Mouse (Mus musculus): ENCODE results near the gene Gm21985.
A peak's percentile ranks its signal among the peaks of the same experiment; 100 is the strongest.

Gm21985 gene

DNA sequence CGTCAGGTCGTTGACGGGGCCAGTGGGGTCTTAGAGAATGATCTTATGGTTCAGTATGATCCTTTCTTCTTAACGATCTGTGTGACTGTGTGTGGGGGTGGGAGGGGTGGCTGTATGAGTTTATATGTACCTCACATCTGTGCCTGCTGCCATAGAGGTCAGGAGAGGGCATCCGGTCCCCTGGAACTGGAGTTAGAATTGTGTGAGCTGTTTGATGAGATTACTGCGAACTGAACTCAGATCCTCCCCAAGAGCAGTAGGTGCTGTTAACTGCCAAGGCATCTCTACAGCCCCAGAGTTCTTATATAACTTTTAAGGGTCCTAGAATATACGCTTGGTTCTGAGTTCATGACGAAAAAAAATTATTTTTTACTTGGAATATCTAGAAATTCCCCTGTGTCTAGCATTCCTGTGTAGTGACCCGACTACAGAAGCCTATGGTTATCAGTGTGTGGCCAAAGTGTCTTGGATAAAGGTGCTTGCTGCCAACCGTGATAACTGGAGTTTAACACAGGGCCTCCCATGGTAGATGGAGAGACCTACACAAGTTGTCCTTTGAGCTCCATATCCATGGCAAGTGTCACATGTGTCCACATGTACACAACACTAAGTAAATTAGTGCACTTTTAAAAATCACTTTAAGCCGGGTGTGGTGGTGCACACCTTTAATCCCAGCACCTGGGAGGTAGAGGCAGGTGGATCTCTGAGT lies 62.1 kb downstream of the Gm21985 start:
- no peak for DNase-seq (ENCODE audit: low read depth, low spot score)

DNA sequence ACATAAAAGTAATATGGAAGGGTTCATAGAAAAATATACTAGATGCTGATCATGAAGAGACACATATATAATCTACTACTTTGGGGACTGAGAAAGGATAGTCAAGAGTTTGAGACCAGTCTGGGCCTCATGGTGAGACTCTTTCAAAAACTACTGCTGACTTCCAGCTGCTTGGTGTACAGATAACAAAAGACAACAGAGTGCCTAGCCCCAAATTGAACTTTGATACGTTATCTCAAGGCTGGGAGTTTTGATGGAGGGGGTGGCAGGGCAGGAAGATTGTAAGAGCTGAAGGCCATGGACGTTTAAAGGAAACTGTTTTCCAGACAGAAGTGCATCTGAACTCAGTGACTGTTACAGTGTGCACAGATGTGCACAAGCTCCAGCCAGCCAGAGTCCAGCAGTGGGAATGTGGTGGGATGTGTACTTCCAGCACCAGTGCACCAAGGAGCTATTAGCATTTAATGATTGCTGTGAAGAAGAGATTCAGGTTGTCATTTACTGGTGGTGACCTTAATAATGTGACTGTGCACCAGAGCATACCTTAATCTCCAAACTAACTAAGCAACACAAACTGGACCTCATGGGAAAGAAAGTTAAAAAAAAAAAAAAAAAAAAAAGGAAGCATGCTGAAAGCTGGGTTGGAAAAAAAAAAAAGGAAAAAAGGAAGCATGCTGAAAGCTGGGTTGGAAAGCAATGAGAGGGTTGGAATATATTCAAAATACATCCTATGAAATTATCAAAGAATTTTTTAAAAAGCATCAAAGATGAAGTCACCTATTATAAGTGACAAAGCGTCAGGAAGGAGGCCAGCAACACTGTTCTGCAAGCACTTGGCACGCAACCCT lies 66.2 kb downstream of the Gm21985 start:
- DNase-seq (ENCODE audit: low read depth, low spot score) = no peak

DNA sequence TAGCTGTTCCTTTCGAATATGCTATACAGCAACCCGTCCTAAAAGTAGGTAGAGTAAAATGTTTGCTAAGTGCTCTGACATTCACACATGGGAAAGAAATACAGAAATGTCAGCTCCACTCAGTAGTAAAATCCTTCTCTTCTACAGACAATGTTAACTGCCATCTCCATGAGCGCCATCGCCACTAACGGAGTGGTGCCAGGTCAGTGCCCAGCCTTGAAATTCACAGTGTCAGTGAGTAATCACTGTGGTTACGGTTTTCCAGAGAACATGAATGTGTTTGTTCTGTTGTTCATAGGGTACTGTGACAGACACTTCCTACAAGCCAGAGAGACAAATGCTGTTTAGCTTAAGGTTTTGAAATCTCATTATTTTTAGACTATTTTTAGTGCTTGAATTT lies 71.1 kb downstream of the Gm21985 start:
- no peak for DNase-seq (ENCODE audit: low read depth, low spot score)

DNA sequence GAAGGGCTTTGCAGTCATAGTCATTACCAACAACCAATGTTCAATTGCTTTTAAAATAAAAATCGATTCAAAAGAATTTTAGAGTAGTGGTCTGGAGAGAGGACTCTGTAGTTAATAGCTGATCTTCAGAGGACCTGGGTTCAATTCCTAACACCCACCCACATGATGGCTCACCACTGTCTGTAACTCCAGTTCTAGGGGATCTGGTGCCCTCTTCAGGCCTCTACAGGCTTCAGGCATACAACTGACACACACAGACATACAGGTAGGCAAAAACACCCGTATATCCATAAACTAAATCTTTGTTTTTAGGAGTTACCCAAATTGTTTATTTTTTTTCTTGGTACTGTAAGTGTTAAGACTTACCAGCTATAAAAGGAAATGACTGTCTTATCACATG lies 73.6 kb downstream of the Gm21985 start:
- no peak for DNase-seq (ENCODE audit: low read depth, low spot score)

DNA sequence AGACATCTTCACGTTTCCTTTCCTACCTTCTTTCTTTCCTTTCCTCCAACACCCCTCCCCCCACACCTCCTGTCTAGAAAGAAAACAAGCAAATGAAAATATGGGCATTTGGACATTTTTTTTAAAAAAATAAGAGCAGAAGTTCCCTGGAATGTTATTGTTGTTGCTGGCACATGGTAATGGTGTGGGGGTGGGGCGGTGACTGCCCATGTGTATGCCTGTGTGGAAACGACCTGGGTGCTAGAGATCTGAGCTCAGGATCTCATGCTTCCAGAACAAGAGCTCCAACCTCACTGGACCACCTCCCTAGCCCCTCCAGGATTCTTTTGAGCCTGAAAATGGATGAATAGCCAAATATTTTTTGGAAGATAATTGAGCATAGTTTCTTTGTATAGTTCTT lies 75.0 kb downstream of the Gm21985 start:
- DNase-seq (ENCODE audit: low read depth, low spot score) = no peak

GRCm38 (mm10) chr2:112348246-112348645 lies 82.1 kb downstream of the Gm21985 start:
- no peak for DNase-seq (ENCODE audit: low read depth, low spot score)

GRCm38 (mm10) chr2:112353685-112354455 lies 87.8 kb downstream of the Gm21985 start:
- no peak for DNase-seq (ENCODE audit: low read depth, low spot score)

DNA sequence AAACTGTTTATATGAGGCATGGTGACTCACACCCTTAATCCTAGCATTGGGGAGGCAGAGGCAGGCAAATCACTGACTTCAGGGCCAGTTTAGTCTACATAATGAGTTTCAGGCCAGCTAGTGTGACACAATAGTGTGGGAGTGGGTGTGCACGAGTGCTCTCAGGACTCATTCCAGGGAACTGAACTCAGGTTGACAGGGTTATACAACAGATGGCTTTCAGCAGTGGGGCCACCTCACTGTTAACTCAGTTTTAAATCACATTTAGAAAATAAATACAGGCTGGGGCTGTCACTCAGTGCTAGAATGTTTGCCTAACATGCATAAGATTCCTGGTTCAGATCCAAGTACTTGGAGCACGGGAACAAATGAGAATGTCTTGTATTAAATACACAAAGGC lies 93.5 kb downstream of the Gm21985 start:
- no peak for DNase-seq (ENCODE audit: low read depth, low spot score)

- DNase-seq (ENCODE audit: low read depth, low spot score) = no peak
These were observed 94.1 kb downstream of the Gm21985 start for GRCm38 (mm10) chr2:112360012-112360780.

DNA sequence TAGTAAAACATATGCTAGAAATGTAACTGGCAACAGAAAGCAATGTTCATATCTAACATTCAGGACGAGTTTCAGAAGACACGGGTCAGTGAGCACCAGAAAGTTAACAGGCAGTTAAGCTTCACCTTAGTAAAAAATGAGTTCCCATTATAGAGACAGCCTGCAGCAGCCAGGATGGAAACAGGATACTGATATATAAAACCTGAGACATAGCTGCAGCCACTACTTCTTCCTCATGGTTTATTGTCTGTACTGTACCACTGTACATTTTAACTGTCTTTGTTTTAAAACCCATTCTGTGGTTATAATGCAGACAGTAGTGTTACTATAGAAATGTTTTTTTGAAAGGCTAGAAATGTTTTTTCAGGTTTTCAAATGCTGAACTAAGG lies 94.7 kb downstream of the Gm21985 start:
- no peak for DNase-seq (ENCODE audit: low read depth, low spot score)

GRCm38 (mm10) chr2:112367222-112367621 lies 101.1 kb downstream of the Gm21985 start:
- DNase-seq (ENCODE audit: low read depth, low spot score) = no peak

DNA sequence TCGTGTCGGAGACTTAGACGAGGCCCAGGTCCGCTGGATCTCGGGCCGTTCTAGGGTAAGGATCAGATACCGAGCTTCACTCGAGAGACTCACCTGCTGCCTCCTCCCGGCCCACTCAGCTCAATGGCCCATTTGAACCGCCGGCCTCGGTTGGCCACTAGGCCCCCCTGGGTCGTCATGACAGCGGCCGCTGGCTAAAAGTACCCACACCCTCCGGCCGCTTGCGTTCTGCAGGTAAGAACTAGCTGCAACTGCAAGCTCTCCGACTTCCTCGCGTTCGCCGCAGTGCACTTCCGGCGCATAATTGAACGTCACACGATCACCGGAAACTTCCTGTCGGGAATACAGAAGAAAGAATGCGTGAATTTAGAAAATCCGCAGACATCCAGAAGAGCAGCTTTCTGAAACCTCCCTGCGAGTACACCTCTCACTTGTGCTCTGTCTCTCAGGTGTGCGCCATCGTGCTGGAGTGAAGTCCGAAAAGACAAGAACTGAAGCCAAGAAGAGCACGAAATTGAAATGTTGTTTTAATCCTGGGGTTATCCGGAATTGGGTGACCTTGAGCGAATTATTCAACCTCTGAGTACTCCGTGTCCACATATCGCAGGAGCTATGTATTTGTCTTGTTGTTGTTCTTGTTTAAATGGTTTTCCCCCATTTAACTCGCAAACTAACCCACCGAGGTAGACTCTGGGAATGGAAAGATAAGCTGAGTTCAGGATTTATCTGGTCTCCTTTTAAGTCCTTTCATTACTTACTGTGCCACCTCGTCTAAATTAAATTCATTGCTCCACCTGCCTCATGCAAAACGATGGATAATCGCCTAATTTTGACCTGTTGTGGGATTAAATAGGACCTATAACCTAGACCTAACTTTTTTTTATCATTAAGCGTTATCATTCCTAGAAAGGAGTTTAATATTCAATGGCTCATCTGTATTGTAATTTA lies 101.9 kb downstream of the Gm21985 start, which contains the start of gene Emc4:
Gene Emc4, minus strand, starts transcription at position 302 of the 948 bp plus-strand sequence.
- DNase-seq (ENCODE audit: low read depth, low spot score) = peak; percentile 95

- DNase-seq (ENCODE audit: low read depth, low spot score) = no peak
These were observed 103.8 kb downstream of the Gm21985 start for GRCm38 (mm10) chr2:112369941-112370340.

GRCm38 (mm10) chr2:112373141-112373540 lies 107.0 kb downstream of the Gm21985 start:
- no peak for DNase-seq (ENCODE audit: low read depth, low spot score)

- no peak for DNase-seq (ENCODE audit: low read depth, low spot score)
These were observed 108.5 kb downstream of the Gm21985 start for GRCm38 (mm10) chr2:112374610-112375009.

- peak; percentile 78 for DNase-seq (ENCODE audit: low read depth, low spot score)
These were observed 113.1 kb downstream of the Gm21985 start, which contains the start of gene Katnbl1 for GRCm38 (mm10) chr2:112378973-112379898. Gene Katnbl1, plus strand, starts transcription at chr2:112379211.

DNA sequence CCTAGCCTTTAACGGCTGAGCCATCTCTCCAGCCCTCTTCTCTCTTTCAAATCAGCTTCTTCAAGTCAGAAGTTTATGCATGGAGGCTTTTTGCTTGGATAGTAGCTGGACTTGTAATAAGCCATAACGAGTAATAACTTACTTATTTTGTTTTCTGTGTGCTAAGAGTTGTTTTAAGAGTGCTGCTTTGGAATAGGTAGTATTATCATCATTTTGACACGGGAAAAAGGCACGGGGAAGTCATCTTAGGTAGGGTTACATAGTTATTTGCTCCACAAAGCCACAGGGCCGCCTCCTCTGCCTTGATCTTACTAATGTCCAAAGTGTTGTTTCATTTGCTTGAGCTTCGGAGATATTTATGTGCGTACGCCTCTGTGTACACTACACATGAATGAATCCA lies 114.0 kb downstream of the Gm21985 start:
- no peak for DNase-seq (ENCODE audit: low read depth, low spot score)

DNA sequence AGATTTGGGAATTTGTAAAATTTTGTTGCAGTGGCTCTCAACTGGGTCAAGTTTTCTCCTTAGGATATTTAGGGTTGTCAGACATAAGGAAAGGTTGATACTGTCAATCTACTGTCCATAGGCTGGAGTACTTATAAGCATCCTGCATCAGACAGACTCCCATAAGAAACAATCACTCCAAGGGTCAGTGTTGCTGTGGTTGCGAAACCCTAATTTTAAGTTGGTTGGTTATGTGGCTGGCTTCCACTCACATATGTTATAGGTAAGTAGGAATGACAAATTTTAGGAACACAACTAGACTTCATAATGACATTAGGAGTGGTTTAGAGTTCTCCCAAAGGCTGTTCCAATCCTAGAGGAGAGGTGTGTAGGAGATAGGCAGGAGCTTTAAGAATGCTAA lies 115.1 kb downstream of the Gm21985 start:
- DNase-seq (ENCODE audit: low read depth, low spot score) = no peak

GRCm38 (mm10) chr2:112390843-112391242 lies 124.7 kb downstream of the Gm21985 start:
- no peak for DNase-seq (ENCODE audit: low read depth, low spot score)

All from telencephalon, adult 2 months (tissue).